Mouse (Mus musculus) ZHBTc4 (cell line): ENCODE data around the gene Cyp2b23.
A peak's percentile ranks its signal among the peaks of the same experiment; 100 is the strongest.
"Not testable (repeated sequence)": the region's sequence is repeated elsewhere in the genome, so short reads cannot be mapped to it uniquely, and the experiment has no call there.

Experiments used
- DNase-seq: peaks from one replicate; pipeline ENCODE4 v3.0.0-alpha.2; 2011; ENCODE audit warnings: low read depth, low spot score

The Cyp2b23 gene

DNA sequence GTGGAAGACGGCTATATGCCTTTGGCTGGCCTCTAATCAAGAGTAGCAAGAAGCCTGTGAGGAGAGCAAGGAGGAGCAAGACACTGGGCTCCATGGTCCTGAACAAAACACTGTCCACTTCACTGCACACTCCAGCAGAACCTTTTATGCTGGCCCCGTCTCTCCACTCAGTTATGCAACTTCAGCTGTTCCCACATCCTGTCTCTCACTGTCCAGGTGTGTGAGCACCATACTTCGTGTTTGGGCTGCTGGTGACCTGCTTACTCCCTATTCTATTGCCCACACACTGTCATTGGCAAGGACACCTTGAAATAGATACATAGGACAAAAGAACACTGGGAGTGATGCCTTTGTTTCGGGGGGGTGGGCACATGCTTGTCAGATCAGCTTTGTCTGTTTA, at the start of gene Cyp2b23:
TSS of gene Cyp2b23 (minus strand) at position 101 of the 400 bp plus-strand sequence.
- no peak for DNase-seq

DNA sequence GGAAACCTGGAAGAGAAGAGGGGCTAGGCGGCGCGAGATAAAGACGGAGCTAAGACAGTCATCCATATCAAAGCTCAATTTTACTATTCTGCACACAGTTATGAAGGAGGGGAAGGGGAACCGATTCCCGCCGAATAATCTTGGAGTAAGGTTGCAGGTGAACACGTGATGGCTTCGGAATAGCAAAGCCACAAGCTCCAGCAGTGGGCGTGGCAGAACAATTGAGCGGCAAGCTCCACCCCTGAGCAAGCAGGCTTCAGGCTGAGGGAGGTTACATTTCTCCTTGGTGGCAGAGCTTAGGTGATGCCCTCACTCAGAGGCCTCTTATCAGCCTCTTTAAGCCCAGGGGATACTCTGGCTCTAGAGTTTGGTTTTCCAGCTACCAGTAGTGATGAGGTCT, 24.8 kb upstream of the Cyp2b23 start:
- DNase-seq: peak; percentile 69

DNA sequence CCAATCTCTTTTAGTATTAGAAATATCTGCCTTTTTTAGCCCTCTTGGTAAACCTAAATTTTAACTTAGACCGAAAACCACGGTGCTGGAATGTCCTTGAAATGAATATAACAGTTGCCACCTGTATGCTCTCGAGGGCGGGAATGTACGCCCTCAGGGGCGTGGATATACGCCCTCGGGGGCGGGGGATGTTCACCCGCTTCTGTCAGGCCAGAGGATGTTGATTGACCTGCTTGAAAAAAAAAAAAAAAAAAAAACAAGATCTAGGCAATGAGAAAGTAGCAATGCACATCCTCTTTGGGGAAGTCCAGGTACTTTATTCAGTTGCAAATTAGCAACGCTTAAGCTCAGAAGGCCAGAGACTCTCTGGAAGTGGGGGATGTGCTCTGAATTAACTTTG, 20.8 kb upstream of the Cyp2b23 start:
- DNase-seq: peak; percentile 97

DNA sequence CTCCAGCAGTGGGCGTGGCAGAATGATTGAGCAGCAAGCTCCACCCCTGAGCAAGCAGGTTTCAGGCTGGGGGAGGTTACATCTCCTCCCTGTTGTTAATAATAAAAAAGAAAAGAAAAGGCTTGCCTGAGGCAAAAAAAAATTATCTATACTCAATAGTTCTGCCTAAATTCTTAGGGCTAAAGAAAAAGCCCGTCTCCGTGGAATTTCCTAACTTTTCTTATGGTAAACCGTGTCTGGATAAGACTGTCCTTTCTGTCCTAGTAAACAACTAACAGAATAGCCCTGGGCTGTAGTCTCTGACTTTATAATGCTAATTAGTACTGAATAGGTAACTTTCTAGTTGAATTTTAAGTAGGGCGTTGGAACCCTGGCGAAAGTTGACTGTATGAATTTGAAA, 20.0 kb upstream of the Cyp2b23 start:
- DNase-seq: peak; percentile 89

DNA sequence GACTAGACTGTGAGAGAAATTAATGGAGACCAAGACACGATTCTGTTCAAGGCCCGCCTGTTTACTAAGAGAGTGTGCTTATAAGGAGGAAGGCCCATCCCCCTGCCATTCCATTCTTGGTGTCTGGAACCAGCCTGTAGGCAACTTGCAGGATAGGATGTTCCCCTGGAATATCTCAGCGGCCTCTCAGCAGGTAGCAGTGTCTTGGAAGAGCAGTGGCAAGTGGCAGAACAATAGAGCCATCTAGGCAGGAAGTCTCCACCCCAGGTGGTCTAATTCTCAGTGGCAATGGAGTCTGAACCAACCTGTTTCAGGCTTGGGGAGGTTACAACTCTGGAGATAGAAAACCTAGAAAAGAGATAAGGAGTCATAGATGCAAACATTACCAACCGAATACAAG, 13.9 kb upstream of the Cyp2b23 start:
- DNase-seq: peak; percentile 93

DNA sequence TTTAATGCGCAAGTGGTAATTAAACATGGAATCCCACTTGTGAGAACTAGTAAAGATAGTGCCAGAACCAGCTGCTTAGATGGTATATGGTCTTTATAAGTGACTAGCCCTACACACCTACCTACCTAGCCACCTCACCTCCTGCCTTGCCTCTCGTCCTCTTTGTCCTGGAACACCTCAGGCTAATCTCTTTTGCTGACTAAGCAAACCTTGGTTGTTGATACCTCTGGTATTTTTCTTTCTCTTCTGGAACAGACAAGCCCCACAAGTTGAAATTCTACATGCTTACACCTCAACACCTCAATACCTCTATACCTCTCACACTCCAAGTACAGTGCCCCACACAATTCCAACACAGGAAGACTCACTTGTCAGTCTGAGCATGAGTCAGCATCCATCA, 524 bp downstream of the Cyp2b23 start:
- no peak for DNase-seq

DNA sequence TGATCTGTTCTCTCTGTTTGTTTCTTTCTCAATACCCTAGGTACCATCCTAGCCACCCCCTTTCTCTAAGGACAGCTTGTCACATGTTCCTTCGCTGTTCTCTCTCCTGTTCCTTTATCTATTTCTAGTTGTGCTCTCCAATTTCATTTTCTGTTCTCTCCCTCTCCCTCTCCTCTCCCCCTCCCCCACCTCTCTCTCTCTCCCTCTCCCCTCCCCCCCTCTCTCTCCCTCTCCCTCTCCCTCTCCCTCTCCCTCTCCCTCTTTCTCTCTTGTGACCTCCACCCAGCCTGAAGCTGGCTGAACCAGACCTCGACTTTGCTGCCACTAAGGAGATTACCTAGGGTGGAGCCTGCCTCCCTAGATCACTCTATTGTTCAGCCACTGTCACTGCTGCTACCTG, 18.8 kb downstream of the Cyp2b23 start:
- peak; percentile 64 for DNase-seq

DNA sequence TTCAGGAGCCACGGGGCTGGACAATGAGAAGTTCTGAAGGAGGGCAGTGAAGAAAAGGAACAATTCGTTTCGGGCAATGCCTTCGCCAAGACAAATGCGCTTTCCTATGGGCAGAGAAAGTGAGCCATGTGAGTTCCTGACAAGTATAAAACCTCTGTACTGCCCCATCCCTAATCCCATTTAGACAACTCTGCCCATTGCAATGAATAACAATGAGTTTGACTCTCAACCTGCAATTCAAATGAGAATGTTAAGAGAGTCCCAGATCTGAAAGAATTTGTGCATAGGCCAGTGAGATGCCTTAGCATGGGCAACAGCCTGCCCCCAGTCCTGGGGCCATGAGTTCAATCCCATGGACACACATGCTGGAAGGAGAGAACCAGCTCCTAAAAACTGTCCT, 20.2 kb downstream of the Cyp2b23 start:
- DNase-seq: peak; percentile 49

DNA sequence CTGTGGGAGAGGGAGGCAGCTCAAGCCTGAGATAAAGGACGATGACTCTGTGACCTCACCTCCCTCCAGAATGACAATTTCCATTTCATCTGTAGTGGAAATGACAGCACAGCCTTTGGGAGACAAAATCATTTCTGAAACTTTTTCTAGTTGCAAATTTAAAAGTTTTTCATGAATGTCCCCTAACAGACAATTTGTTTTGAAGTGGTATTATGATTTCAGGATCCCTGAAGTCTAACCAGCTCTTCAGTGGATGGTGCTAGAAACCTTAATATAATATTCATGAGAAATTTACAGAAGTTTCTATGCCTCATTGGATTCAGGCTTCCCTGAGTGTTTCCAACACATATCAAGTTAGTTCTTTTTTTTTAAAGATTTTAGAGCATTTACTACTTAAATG, 67.9 kb downstream of the Cyp2b23 start, which contains the start of gene Vmn1r185:
TSS of gene Vmn1r185 (minus strand) at position 101 of the 400 bp plus-strand sequence.
- DNase-seq: not testable (repeated sequence)
